Mouse (Mus musculus) cerebellum, adult (tissue): ENCODE data around the gene Filip1.

Experiments
- ATAC-seq: cut with Nextera tagmentation; 2 replicates; pipeline ENCODE4 v1.9.2; 2017; ENCODE audit warnings: mild to moderate bottlenecking, moderate library complexity, mixed read lengths; ENCODE audit not compliant: insufficient number of reproducible peaks, low FRiP score, low TSS enrichment

The Filip1 gene

DNA sequence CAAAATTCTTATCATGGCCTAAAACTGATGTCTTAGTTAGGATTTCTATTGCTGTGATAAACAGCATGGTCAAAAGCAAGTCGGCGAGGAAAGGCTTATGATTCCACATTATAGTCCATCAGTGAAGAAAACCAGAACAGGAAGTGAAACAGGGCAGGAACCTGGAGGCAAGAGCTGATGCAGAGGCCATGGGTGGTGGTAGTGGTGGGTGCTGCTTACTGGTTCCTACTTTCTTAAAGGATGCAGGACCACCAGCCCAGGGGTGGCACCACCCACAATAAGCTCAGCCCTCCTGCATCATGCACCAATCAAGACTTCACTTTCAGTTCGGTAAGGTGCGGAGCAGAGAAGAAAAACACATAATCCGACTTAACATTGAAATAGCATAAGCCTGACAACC is 61.3 kb downstream of the Filip1 start:
- no peak for ATAC-seq

DNA sequence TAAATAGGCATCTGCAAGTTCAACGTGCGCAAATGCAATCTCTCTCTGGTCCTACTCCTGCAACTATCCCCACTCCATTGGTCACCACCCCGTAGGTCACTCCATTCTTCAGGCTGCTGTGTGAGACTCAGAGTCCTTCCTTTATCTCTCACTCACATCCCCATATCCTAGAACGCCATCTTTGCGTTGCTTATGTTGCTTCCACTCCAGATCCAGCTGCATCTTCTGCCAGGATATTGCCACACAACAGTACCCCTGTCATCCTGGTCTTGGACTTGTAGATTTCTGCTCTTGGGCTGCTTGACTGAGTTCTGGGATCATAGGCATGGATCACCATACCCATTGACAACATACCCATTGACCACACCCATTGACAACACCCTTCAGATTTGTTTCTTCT is 62.0 kb downstream of the Filip1 start:
- ATAC-seq: no peak

DNA sequence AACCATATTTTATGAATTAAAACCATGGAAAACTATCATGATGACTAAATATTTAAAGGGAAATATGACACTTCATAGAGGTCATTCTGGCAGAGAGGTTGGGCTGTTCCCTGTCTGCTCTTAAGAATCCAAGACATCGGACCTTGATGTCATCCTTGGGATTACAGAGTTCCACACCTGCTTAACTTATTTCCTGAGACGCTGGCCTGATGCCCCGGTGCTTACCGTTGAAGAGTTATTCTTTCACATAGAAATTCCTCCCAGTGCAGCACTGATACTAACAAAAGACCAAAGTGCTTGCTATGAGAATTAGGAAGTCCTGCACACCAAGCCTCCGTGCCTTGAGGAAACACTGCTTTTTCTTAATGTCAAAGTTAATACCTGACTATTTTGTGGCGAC is 62.6 kb downstream of the Filip1 start:
- no peak for ATAC-seq

DNA sequence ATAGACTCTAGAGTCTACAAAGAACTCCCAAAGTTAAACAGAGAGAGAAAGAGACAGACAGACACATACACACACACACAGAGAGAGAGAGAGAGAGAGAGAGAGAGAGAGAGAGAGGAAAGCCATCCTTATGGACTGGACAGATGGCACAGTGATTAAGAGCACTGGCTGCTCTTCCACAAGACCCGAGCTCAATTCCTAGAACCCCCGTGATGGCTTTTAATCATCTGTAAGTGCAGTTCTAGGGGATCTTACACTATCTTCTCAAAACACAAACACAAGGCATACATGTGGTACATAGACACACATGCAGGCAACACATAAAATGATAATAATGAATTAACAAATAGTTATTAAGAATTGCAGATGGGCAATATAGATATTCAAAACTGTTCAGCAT is 64.3 kb downstream of the Filip1 start:
- no peak for ATAC-seq

DNA sequence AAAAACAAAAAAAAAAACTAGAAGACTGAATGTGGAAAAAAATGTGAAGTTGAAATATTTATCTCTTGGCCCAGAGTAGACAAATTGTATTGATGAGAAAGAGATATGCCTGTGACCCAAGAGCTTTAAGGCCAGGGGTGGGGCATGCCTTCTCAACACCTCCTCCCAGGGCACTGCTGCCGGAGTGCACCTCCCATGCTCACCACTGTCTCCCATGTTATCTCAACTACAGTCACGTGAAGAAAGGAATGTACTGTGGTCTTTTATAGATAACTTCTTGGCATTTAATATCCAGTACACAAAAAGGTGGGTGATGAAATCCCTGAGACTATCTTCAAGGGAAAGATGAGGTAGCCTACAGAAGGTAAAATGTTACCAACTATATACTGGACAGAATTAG is 64.7 kb downstream of the Filip1 start:
- ATAC-seq: no peak

DNA sequence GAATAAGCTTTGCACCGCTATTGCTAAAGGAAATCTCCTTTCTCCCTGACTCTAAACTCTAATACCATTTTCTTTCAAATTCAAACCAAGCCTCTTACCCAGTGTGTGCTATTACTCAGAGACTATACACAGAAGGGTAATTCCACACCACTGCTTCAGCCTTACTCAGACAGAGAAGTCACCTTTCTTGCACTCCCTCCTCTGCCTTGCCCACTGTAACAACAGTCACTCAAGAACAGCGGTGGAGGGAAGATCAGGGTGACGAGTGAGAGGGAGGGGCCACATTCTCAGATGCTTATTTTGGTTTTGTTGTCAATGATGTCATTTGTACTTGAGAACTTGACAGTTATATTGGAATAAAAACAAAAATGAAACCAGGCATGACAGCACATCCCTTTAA is 65.2 kb downstream of the Filip1 start:
- no peak for ATAC-seq

DNA sequence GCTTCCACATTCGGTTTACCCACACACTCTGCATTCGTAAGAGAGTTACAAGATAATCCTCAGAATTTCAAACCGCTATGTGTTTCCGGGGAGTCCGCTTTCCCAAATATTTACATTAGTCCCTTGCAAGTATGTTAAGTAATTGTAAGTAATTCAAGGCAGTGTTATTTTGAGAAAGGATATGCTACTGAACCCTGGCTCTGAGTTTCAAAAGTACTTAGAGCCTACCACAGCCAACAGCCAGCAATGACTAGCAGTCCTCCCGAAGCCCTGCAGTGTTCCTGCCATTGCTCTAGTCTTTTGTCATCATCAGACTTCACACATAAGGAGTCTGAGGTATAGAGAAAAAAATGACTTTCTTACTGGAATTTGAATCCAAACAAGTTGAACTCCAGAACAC is 67.8 kb downstream of the Filip1 start:
- no peak for ATAC-seq

DNA sequence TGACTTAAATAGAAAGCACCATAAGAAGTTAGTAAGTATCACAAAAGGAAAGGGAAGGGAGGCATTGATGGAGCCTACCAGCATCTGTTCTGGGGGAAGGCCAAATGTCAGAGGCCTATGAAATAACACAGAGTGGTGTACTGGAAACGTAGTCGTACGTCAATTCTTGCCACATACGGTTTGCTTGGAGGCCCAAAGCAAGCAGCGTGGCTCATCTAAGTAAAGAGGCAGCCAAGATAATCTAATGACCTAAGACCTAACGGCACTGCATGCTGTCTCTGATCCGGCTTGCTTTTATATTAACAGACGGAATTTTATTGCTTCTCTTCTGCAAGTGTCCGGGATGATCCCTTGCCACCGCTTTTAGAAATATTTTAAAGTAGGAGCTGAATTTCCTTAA is 68.7 kb downstream of the Filip1 start:
- no peak for ATAC-seq

DNA sequence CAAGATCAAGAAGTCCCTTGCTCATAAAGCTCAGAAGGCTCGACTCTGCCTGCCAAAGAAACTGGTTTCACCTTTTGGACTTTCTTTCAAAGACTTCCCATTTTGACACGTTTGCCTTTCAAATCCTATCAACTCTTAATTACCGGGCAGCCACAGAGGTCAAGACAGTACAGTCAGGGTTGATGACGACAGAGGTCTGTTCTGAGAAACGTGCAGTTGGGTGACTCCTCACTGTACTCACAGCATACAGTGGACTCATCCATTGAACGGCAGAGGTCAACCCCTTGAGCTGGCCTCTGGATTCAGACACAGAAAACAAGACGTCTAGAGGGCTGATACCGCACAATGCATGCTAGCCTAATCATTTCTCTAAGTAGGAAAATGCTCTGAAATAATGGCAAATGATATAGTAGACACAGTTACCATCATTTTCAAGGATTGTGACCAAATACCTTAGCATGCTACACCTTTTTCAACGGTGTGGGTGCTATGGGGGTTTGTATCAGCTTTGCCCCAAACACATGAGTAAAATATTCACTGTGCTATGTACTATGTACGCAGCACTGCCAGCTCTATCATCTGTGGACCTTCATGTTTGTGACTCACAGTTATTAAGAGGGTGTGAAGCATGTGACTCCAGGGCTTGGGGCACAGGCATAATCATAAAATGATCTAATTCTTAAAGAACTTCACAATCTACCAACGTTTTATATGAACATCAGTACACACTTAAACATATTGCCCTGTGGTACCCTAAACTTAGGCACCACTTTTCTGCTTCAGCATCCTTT is 74.0 kb downstream of the Filip1 start:
- ATAC-seq: no peak

DNA sequence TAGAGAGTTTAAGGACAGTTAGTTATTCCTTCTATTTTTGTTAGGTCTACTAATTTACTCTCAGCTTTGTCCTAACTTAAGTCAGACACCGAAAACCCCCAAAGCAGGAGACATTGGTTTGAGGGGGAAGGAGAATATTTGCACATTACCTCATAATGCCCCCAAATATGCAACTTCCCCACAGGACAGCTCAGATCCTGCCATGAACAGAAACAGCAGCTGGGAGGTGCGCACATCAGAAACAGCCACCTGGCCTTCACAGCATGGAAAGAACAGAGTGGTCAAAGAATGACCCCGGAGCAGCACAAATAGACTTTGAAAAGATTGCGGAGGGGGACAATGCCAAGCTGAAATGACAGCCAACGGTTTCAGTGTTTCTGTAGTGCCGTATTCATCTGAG is 75.1 kb downstream of the Filip1 start:
- no peak for ATAC-seq

DNA sequence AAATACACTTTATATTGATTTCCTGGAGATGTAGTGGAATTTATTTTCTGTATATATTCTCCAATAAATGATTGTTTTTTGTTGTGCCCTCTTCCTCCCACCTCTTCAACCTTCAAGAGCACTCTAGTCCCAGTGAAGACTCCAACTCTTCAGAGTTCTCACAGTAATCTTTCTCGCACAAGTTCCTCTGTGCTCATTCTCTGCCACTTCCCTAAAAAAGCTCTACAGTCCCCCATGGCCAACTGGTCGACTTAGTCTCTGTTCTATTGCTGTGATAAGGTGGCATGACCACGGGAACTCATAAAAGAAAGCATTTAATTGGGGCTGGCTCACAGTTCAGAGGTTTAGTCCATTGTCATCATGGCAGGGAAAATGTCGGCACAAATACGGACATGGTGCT is 80.1 kb downstream of the Filip1 start:
- no peak for ATAC-seq

DNA sequence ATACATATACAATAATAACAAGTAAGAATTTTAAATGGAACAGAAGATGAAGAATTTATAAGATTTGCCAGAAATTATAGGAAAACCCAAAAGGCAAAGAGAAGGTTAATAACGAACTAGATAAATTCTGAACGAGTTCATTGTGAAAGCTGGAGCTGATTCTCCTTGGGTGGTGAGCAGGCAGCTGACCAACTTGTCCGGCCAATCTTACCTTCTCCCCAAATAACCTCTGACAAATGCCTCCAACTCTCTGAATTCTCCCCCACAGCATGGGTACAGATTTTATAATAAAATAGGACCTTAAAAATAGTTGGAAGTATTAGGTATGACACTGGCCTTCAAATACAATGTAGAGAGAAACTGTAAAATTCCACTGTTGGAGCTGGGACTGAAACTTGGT is 84.6 kb downstream of the Filip1 start:
- ATAC-seq: no peak

DNA sequence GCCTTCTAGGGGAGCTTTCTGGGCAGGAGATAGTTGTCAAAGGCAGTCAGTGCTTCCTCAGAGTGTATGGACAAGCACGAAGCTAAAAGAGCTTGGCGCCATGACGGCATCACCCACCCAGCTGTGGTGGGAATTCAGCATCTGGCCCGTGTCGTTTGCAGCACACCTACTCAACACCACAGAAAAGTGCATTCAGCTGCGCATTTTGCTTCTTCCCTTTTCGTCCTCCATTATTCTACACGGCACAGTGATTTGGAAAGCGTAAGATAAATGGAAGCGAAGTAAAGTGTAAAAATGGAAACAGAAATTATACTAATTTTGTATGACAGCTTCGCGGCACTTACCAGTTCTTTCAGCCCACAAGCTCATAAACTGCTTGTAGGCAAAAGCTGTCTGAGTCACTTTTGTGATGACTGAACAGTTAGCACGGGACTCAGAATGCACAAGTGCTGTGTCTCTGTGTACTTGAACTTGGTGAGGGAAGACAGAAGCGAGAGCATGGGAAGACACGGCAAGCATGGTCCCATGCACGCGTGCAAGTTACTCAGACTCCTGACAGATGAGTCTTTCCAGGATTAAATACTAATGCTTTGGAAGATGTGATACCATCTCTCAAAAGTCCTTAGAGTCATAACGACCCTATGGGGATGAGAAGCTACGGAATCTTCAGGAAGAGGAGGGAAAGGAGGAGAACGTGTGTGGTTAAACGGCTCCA is 85.3 kb downstream of the Filip1 start:
- ATAC-seq: no peak

DNA sequence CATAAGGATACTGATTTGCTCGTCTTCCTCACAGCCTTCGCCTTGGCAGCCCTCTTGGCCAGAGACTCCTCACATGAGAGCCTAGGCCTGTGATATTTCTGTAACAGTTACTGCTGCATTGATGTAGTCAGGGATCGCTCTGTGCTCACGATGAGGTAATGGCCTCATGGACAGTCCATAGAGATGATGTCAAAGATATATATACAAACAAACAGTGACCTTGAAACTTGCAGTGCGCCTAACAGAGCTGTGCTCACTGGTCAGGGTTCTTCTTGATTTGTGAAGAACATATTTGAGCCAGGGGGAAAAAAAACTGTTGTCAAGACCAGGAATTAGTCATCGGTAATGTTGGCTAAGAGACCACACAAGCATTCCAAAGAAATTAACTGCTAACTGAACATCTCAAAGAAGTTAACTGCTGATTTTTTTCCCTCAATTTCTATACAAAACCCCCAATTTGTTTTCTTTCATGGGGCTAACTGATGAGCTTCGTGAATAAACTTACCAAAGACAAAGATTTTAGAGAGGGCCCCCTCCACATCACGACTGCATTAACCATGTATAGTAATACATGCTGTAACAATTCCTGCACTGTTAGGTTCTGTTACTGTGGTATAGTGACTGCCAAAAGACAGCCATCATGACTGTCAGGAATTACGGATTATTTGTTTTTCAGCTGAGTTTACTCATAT is 86.0 kb downstream of the Filip1 start:
- no peak for ATAC-seq

DNA sequence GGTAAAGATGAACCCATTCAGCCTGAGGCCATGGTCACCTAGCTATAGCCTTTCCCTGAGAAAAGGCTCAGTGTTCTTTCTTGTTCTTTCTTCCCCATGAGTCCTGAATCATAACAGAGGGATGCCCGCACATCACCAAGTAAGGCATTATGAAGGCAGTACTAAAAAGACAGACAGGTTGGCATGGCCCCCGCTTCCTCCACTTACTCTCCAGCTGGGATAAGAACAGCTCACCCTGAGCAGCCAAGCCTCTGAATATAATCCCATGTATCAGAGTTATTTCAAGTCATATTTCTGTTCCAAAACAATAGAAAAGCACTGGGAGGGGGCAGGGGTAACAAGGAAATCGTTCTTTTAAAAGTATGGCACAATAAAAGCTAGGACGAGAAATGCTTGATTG is 86.7 kb downstream of the Filip1 start:
- ATAC-seq: no peak

DNA sequence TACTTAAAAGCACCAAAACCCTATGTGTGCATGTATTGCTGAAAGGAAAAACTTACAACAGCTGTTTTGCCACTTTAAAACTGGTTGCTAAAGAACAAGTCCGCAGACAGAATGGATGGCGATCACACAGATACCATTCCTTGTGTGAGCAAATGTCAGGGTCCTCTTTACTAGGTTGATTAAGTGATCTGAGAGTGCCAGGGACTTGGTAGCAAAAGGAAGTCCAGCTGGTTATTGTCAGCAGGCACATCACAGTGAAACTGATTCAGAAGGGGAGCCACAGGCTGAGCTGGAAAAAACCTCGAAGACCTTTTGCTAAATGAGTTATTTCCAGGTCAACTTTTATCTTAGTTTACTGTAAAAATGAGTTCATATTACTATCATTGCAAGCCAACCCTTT is 89.4 kb downstream of the Filip1 start:
- no peak for ATAC-seq

DNA sequence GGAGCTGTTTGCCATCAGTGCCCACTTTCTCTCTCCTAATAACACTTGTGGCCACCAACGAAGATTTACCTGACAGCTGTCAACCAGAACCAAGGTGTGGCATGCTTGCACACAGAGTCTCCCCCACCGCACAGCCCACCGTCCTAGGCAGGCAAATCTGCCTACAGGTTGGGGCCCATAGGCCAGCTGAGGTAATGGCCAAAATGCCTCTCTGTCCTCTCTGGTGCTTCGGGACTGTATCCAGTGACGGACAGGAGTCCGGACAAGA is 90.2 kb downstream of the Filip1 start:
- no peak for ATAC-seq

DNA sequence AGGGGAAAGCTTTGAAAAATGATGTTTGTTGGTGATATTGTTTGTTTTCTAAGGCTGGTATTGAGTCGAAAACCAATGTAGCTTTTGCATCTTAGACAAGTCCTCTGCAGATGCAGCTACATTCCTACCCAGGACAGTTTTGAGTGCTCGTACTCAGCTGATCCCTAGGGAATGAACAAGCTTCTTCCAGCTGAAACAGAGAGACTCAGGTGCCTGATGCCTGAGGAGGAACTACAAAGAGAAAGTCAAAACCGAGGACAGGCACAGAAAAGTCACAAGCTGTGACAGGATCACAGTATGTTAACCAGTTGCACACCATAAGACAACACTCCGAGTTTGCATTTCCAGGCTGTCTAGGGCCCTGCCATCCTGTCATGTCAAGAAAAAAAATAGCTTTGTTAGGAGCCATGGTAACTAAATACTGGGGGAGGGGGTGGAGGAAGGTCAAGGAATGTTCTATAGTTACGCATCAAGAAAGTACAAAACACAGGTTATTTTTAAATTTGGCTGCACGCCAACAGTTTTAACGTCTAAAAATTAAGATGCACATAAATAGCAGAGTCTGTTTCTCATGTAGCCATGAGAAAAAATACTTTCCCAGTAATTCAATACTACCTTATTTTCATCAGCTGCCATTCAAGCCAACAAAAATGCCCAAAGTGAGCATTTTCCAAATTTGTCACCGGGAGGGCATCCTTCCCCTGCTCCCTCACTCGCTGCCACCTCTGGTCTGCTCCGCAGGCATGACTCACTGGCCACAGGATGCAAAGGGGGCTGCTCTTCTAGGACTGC is 90.8 kb downstream of the Filip1 start:
- no peak for ATAC-seq

DNA sequence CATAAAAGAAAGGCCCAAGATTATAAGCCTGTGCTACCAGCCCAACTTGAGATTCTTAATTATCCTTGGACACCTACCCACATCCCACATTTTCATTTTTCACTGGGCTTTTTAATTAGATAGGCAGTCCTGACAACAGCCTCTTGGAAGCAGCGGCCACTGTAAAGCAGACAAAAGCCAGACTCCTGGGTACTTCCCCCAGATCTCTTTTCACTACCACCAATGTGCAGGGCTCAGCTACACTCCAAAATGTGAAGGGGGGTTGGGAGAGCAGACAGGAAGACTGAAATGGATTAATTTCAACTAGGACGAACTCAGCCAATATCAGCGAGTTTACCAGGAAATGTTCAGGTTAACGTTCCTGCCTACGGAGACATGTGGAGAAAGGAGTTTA is 92.1 kb downstream of the Filip1 start:
- no peak for ATAC-seq

DNA sequence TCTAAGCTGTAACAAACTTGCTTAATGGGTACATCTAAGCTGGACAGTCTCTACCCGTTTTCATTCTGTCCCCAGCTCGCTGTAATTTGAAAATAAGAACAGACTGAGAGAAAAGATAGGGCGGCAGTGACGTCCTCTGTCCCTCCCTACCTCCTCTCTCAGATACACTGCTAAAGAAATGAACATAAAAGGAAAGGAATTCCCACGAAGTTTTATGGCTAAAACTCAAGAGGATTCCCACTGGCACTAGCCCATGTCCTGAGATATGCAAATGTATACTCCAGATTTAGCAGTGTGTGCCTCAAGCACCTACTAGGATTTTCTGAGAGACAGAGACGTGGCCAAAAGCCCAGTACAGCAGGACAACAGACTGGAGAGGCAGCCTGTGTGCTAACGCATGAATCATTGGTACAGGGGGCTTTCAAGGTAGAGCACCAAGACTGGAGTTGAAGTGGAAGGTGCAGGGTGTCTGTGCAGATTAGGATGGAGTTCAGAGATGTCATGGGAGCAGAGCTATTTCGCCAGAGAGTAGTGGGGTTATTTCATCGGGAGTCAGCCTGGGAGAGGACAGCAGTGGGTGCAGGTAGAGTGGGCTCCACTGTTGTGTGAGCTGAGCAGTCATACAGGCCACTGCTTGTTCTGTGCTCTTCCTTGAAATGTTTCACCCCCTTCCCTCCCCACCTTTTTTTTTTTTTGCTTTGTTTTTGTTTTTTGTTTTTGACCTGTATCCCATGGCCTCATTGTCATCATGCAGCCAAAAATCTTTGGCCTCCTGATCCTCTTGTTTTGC is 92.7 kb downstream of the Filip1 start:
- no peak for ATAC-seq
